Mouse (Mus musculus) neural tube, embryonic 11.5 days (tissue): ENCODE results near the gene Klra9. TPM values are rescaled to one million over a fixed set of nuclear protein-coding genes. Genes with fewer than 3 reads are reported as not detected.
"Not testable (repeated sequence)": the region's sequence is repeated elsewhere in the genome, so short reads cannot be mapped to it uniquely, and the experiment has no call there.

Experiments
- ATAC-seq: fragments of 200-750 bp; cut with Nextera tagmentation; 2 replicates; pipeline ENCODE4 v1.8.0; 2017; ENCODE audit warnings: moderate number of reproducible peaks, mild to moderate bottlenecking, moderate TSS enrichment, moderate library complexity; ENCODE audit not compliant: insufficient read depth, low FRiP score, low TSS enrichment
- DNase-seq: peaks from one replicate; pipeline ENCODE4 v3.0.0-alpha.2; 2015; ENCODE audit warnings: low spot score
- H3K27ac ChIP-seq: fragments of 300-500 bp; sonication (generic); 2 replicates; pipeline ENCODE4 v1.5.1; 2014; ENCODE audit warnings: low read depth, mild to moderate bottlenecking, low read length
- H3K27me3 ChIP-seq: fragments of 300-500 bp; sonication (generic); 2 replicates; pipeline ENCODE4 v1.6.1; 2014; ENCODE audit warnings: mild to moderate bottlenecking, low read length, mixed read lengths; ENCODE audit not compliant: control insufficient read depth, insufficient read depth
- H3K36me3 ChIP-seq: fragments of 300-500 bp; sonication (generic); 2 replicates; pipeline ENCODE4 v1.6.1; 2014; ENCODE audit warnings: mild to moderate bottlenecking, low read length, moderate library complexity, mixed read lengths; ENCODE audit not compliant: control insufficient read depth, insufficient read depth
- H3K4me1 ChIP-seq: fragments of 300-500 bp; sonication (generic); 2 replicates; pipeline ENCODE4 v1.6.1; 2014; ENCODE audit warnings: low read length, mixed read lengths; ENCODE audit not compliant: control insufficient read depth, insufficient read depth
- H3K4me2 ChIP-seq: fragments of 300-500 bp; sonication (generic); 2 replicates; pipeline ENCODE4 v1.6.1; 2014; ENCODE audit warnings: low read depth, mild to moderate bottlenecking, moderate library complexity
- H3K4me3 ChIP-seq: fragments of 300-500 bp; sonication (generic); 2 replicates; pipeline ENCODE4 v1.5.1; 2014; ENCODE audit warnings: low read depth, low read length
- H3K9ac ChIP-seq: fragments of 300-500 bp; sonication (generic); 2 replicates; pipeline ENCODE4 v1.6.1; 2014; ENCODE audit warnings: mild to moderate bottlenecking, low read length
- H3K9me3 ChIP-seq: fragments of 300-500 bp; sonication (generic); 2 replicates; pipeline ENCODE4 v1.6.1; 2016; ENCODE audit warnings: low read length; ENCODE audit not compliant: control insufficient read depth
- WGBS: fragments of 180-500 bp; shearing (Covaris S2); extraction: QIAGEN DNeasy Blood & Tissue Kit; methylation state at CpG from one replicate; pipeline ENCODE4 v1.1.7; 2014; 5-methylcytosine and 5-hydroxymethylcytosine counted together
- polyA plus RNA-seq: library from polyadenylated mRNA; unstranded; fragments of >200 nt; fragmentation: Nextera tagmentation; extraction: Ambion mirVana; gene quantifications from 2 replicates; pipeline ENCODE4 v1.2.1, GENCODE M21; 2014

The Klra9 gene
- not detected in 2 replicates for polyA plus RNA-seq

- not testable (repeated sequence) for H3K36me3 ChIP-seq, H3K4me1 ChIP-seq, H3K27me3 ChIP-seq, DNase-seq, H3K4me2 ChIP-seq, H3K9me3 ChIP-seq, H3K9ac ChIP-seq, H3K27ac ChIP-seq, ATAC-seq, H3K4me3 ChIP-seq
- 67% methylated on average over 3 of the region's 3 CpGs for WGBS
Measured at GRCm38 (mm10) chr6:130193012-130193411, at the start of gene Klra9. TSS of gene Klra9 (minus strand) at chr6:130193112.

DNA sequence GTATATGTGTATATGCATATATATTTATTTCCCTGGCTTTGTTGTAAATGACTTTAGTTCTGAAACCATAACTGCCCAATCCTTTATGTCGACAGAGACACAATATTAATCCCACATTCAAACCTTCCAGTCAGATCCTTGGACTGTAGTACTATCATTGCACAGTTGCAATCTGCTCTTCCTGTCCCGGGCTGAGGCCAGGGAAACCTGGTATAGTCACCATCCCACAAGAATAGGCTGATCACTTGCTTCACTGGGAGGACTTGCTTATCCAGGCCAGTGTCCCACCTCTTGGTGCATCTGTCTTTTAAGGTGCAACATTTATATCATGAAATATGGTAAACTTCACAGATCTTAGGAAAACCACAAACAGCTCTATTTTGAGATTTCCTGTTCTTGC lies 44.6 kb upstream of the Klra9 start:
- WGBS: 85% methylated on average over 2 of the region's 2 CpGs
- no peak overlapping the region for H3K4me3 ChIP-seq
- H3K27ac ChIP-seq: no peak overlapping the region
- no peak overlapping the region for H3K4me2 ChIP-seq
- H3K4me1 ChIP-seq: no peaks in the 10 kb centered on the region
- no peak for DNase-seq
- no peak for ATAC-seq
- H3K36me3 ChIP-seq: no peaks in the 10 kb centered on the region
- no peaks in the 10 kb centered on the region for H3K9me3 ChIP-seq
- no peak overlapping the region for H3K9ac ChIP-seq
- no peaks in the 10 kb centered on the region for H3K27me3 ChIP-seq

DNA sequence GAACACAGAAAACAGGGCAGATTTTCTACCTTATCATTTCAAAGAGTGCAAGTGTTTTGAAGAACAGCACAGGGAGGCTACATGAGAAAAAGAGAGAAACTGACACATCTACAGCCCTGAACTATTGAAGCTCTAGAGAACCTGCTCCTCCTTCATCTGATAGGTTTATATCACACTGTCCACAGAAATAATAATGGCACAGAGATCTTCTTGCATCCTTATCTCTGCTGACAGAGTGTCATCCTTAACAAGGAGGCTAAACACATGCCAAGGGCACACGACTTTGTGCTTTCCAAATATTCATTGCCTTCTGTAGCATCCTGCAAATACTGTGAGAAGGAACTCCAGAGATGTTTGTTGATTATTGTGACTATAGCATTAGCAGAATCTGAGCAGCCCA lies 43.7 kb upstream of the Klra9 start:
- H3K4me2 ChIP-seq: no peak overlapping the region
- 54% methylated on average over 1 of the region's 1 CpGs for WGBS
- H3K9ac ChIP-seq: no peak overlapping the region
- H3K9me3 ChIP-seq: no peaks in the 10 kb centered on the region
- H3K36me3 ChIP-seq: no peaks in the 10 kb centered on the region
- DNase-seq: no peak
- no peak for ATAC-seq
- no peak overlapping the region for H3K27ac ChIP-seq
- H3K27me3 ChIP-seq: no peaks in the 10 kb centered on the region
- H3K4me1 ChIP-seq: no peaks in the 10 kb centered on the region
- H3K4me3 ChIP-seq: no peak overlapping the region

DNA sequence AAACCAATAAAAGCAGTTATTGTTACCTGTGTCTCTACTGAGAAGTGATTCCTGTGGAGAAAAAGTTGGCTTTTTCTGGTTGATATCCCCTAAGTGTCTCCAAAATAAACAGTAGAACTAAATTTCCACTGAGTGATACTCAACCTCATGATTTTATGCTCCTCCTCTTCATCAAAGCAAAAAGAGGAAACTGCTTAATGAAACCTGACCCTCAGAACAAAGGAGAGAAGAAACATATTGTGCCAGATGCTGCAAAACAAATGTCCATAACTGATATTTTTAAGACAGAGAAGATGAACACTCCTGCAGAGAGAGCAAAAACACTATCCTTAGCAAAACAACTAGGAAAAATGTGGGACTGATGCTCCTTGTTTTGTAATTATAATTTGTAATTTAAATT lies 40.3 kb upstream of the Klra9 start, which contains the start of gene Klra7:
TSS of gene Klra7 (minus strand) at position 101 of the 400 bp plus-strand sequence.
- ATAC-seq: no peak

DNA sequence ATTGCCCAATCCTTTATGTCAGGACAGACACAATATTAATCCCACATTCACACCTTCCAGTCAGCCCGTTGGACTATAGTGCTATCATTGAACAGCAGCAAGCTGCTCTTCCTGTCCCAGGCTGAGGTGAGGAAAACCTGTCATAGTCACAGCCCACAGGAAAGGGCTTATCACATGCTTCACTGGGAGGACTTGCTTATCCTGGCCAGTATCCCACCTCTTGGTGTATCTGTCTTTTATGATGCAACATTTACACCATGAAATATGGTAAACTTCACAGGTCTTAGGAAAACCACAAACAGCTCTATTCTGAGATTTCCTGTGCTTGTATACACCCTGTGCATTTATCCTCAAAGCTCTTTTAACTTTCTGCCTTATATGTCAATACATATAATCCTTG lies 4.5 kb upstream of the Klra9 start:
- H3K27me3 ChIP-seq, H3K4me2 ChIP-seq, ATAC-seq, H3K9me3 ChIP-seq, H3K27ac ChIP-seq, H3K36me3 ChIP-seq, H3K4me3 ChIP-seq, DNase-seq, H3K9ac ChIP-seq, H3K4me1 ChIP-seq: not testable (repeated sequence)
- 88% methylated on average over 1 of the region's 1 CpGs for WGBS

More for the DNA sequence above, 40.3 kb upstream of the Klra9 start, which contains the start of gene Klra7:
- H3K9ac ChIP-seq: no peak within 1 kb of the TSS
- no peaks in the 10 kb centered on the region for H3K9me3 ChIP-seq
- no peaks in the 10 kb centered on the region for H3K4me1 ChIP-seq
- DNase-seq: no peak
- no peak within 1 kb of the TSS for H3K4me3 ChIP-seq
- no peak within 1 kb of the TSS for H3K27ac ChIP-seq
- no peaks in the 10 kb centered on the region for H3K27me3 ChIP-seq
- H3K36me3 ChIP-seq: no peaks in the 10 kb centered on the region
- no peak within 1 kb of the TSS for H3K4me2 ChIP-seq

- H3K27ac ChIP-seq: not testable (repeated sequence)
Measured at GRCm38 (mm10) chr6:130129798-130130197, 63.1 kb downstream of the Klra9 start, which contains the start of gene Klra8. TSS of gene Klra8 (minus strand) at chr6:130129898.

More at GRCm38 (mm10) chr6:130129798-130130197, 63.1 kb downstream of the Klra9 start, which contains the start of gene Klra8:
- not testable (repeated sequence) for H3K4me3 ChIP-seq, H3K27me3 ChIP-seq, H3K4me1 ChIP-seq, ATAC-seq, H3K9ac ChIP-seq, H3K4me2 ChIP-seq, H3K36me3 ChIP-seq, DNase-seq, H3K9me3 ChIP-seq
- WGBS: 69% methylated on average over 4 of the region's 4 CpGs

Other genes starting within 250 kb of the Klra9 start
- not detected in 2 replicates for gene Klra6, start 166.2 kb downstream of the Klra9 start, polyA plus RNA-seq
- not detected in 2 replicates for gene Klra4, start 125.8 kb downstream of the Klra9 start, polyA plus RNA-seq
- gene Klra8, start 63.2 kb downstream of the Klra9 start, polyA plus RNA-seq: not detected in 2 replicates
- not detected in 2 replicates for gene Klra7, start 40.2 kb upstream of the Klra9 start, polyA plus RNA-seq
- gene Klra10, start 88.8 kb upstream of the Klra9 start, polyA plus RNA-seq: not detected in 2 replicates
- not detected in 2 replicates for gene Klra3, start 144.5 kb upstream of the Klra9 start, polyA plus RNA-seq
- gene Klra1, start 193.8 kb upstream of the Klra9 start, polyA plus RNA-seq: not detected in 2 replicates